Mouse (Mus musculus): Measurements from ENCODE around the gene Havcr1. TPM values are rescaled to one million over a fixed set of nuclear protein-coding genes. Genes with fewer than 3 reads are reported as not detected.
"Not testable (repeated sequence)": the region's sequence is repeated elsewhere in the genome, so short reads cannot be mapped to it uniquely, and the experiment has no call there.

Havcr1 gene
- polyA plus RNA-seq (2014; fragmentation: Nextera tagmentation; extraction: Ambion mirVana) = not detected in 2 replicates

DNA sequence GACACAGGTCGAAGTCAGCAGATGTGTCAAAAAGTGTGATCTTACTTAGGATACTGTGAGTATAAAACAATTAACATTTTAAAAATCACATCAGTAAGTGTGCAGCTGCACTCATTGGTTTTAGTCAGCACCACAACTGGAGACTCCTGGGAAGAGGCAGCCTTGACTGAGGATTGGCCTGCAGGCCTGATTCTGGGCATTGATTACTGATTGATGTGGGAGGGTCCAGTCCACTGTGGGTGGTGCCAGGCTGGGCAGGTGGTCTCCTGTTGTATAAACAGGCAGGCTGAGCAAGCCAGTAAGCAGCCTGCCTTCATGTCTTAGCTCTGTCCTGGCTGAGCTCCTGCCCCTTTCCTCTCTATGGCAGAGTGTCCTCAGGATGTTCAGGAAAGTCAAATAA, at the start of gene Havcr1:
Gene Havcr1, plus strand, starts transcription at position 5 of the 400 bp plus-strand sequence.
- H3K4me2 ChIP-seq (ENCODE audit: low read depth); DNase-seq (ENCODE audit: low spot score); ATAC-seq (ENCODE audit: insufficient read depth, low FRiP score, low TSS enrichment); H3K9me3 ChIP-seq (ENCODE audit: control insufficient read depth, low read length); H3K27me3 ChIP-seq (ENCODE audit: control insufficient read depth, insufficient read depth, low read length); H3K4me3 ChIP-seq (ENCODE audit: low read depth, low read length); H3K9ac ChIP-seq (ENCODE audit: low read length); H3K36me3 ChIP-seq (ENCODE audit: control insufficient read depth, insufficient read depth, low read length); H3K27ac ChIP-seq (ENCODE audit: low read depth, low read length); H3K4me1 ChIP-seq (ENCODE audit: control insufficient read depth, insufficient read depth, low read length): not testable (repeated sequence)
- 93% methylated on average over 1 of the region's 1 CpGs for WGBS

DNA sequence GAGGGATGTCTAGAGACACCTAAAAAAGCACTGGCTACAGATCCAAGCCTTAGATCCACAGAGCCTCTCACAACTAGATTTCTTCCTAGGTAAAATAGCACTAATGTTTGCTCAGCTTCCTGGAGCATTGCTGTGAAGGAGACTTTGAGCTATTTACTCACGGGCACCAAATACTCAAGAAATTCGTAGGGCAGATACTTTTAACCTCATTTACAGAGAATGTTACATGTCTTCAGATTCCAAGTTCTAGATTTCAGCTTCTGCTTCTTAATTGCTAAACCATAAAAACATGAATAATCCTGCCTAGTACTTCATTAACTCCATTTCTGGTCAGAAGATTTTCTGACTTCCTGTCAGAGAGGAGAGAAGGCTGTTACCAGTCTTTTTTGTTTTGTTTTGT, 44.7 kb upstream of the Havcr1 start:
- Histone ChIP-seq H3K9ac (ENCODE audit: low read length) (no peak overlapping the region), H3K4me1 (ENCODE audit: control insufficient read depth, insufficient read depth, low read length) (no peaks in the 10 kb centered on the region), H3K9me3 (ENCODE audit: control insufficient read depth, low read length) (no peaks in the 10 kb centered on the region), H3K4me3 (ENCODE audit: low read depth, low read length) (no peak overlapping the region), H3K27ac (ENCODE audit: low read depth, low read length) (no peak overlapping the region), H3K36me3 (ENCODE audit: control insufficient read depth, insufficient read depth, low read length) (no peaks in the 10 kb centered on the region), H3K4me2 (ENCODE audit: low read depth) (no peak overlapping the region), H3K27me3 (ENCODE audit: control insufficient read depth, insufficient read depth, low read length) (no peaks in the 10 kb centered on the region)
- ATAC-seq (ENCODE audit: insufficient read depth, low FRiP score, low TSS enrichment) = no peak
- WGBS = 90% methylated on average over 2 of the region's 2 CpGs
- DNase-seq (ENCODE audit: low spot score) = no peak

DNA sequence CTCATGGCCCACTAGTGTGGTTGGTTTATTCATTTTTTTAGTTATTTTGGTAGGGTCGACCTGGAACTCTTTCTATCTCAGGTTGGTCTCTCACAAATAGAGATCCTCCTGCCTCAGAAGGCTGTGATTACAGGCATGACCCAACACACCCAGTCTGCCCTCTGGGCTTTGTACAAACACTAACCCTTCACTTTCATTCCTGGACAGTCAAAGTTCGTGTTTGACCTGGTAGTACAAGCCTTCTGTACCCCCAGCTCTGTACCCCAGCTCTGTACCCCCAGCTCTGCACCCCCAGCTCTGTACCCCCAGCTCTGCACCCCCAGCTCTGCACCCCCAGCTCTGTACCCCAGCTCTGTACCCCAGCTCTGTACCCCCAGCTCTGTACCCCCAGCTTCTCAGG, 39.0 kb upstream of the Havcr1 start:
- not testable (repeated sequence) for ATAC-seq (ENCODE audit: insufficient read depth, low FRiP score, low TSS enrichment); H3K9me3 ChIP-seq (ENCODE audit: control insufficient read depth, low read length); H3K4me1 ChIP-seq (ENCODE audit: control insufficient read depth, insufficient read depth, low read length); H3K27me3 ChIP-seq (ENCODE audit: control insufficient read depth, insufficient read depth, low read length); H3K9ac ChIP-seq (ENCODE audit: low read length); DNase-seq (ENCODE audit: low spot score); H3K4me3 ChIP-seq (ENCODE audit: low read depth, low read length); H3K4me2 ChIP-seq (ENCODE audit: low read depth); H3K27ac ChIP-seq (ENCODE audit: low read depth, low read length); H3K36me3 ChIP-seq (ENCODE audit: control insufficient read depth, insufficient read depth, low read length)
- 82% methylated on average over 2 of the region's 2 CpGs for WGBS

DNA sequence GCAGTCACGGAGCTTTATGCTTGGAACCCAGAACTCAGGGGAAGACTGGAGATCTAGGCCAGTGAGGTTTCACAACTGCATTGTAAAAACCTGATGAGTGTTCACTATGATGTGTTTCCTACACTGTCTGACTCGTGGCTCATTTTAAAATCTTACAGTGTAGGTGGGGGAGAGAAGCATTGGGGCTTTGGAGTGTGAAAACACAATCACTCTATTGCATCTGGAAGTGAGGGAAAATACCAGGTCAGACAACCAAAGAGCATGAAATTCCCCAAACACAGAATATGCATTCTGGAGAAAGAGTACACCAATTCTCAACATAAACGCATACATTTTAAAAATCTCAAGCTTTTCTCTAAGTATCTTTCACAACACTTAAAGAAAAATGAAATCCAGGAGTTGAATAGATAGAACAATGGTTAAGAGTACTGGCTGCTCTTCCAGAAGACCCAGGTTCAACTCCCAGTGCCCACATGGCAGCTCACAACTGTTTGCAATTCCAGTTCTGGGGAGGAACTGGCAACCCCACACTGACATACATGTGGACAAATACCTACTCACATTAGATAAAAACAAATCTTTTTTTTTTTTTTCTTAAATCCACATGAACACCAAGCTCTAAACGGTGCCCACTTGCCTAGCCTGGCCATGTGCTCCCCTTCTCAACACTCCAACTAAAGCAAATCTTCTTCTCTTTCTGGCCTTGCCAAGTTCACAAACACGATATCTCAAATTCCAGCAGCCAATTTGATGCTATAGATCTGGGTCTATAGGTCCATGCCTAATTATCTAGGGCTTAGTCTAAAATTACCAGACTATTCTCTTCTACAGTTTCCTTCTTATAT, 37.2 kb upstream of the Havcr1 start:
- H3K4me3 ChIP-seq (ENCODE audit: low read depth, low read length) = no peak overlapping the region
- no peaks in the 10 kb centered on the region for H3K9me3 ChIP-seq (ENCODE audit: control insufficient read depth, low read length)
- H3K4me2 ChIP-seq (ENCODE audit: low read depth) = no peak overlapping the region
- WGBS = 85% methylated on average over 5 of the region's 5 CpGs
- DNase-seq (ENCODE audit: low spot score) (no peak), ATAC-seq (ENCODE audit: insufficient read depth, low FRiP score, low TSS enrichment) (no peak)
- H3K9ac ChIP-seq (ENCODE audit: low read length) = no peak overlapping the region
- no peaks in the 10 kb centered on the region for H3K36me3 ChIP-seq (ENCODE audit: control insufficient read depth, insufficient read depth, low read length)
- H3K27me3 ChIP-seq (ENCODE audit: control insufficient read depth, insufficient read depth, low read length) = no peaks in the 10 kb centered on the region
- no peak overlapping the region for H3K27ac ChIP-seq (ENCODE audit: low read depth, low read length)
- no peaks in the 10 kb centered on the region for H3K4me1 ChIP-seq (ENCODE audit: control insufficient read depth, insufficient read depth, low read length)

DNA sequence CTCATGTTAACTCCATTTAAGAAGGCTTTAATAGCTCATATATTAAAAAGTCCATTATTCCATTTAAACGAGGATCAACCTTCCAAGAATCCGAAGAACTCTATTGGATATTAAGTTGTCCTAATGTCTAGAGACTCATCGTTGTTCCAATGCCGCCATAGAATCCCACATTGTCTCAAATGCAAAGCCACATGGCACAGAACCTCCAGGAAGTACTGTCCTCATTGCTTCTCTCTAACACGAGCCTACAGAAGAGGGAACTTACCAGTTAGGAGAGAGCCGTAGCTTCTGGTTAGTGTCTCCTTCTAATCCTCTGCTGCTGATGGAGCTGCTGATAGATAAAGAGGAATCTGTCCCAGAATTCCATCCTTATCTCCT, 36.6 kb upstream of the Havcr1 start:
- WGBS = 88% methylated on average over 6 of the region's 6 CpGs
- H3K4me2 ChIP-seq (ENCODE audit: low read depth) = no peak overlapping the region
- H3K9ac ChIP-seq (ENCODE audit: low read length) = no peak overlapping the region
- H3K27me3 ChIP-seq (ENCODE audit: control insufficient read depth, insufficient read depth, low read length) = no peaks in the 10 kb centered on the region
- no peaks in the 10 kb centered on the region for H3K9me3 ChIP-seq (ENCODE audit: control insufficient read depth, low read length)
- ATAC-seq (ENCODE audit: insufficient read depth, low FRiP score, low TSS enrichment) (no peak), DNase-seq (ENCODE audit: low spot score) (no peak)
- H3K4me1 ChIP-seq (ENCODE audit: control insufficient read depth, insufficient read depth, low read length) = no peaks in the 10 kb centered on the region
- no peaks in the 10 kb centered on the region for H3K36me3 ChIP-seq (ENCODE audit: control insufficient read depth, insufficient read depth, low read length)
- H3K27ac ChIP-seq (ENCODE audit: low read depth, low read length) = no peak overlapping the region
- no peak overlapping the region for H3K4me3 ChIP-seq (ENCODE audit: low read depth, low read length)

DNA sequence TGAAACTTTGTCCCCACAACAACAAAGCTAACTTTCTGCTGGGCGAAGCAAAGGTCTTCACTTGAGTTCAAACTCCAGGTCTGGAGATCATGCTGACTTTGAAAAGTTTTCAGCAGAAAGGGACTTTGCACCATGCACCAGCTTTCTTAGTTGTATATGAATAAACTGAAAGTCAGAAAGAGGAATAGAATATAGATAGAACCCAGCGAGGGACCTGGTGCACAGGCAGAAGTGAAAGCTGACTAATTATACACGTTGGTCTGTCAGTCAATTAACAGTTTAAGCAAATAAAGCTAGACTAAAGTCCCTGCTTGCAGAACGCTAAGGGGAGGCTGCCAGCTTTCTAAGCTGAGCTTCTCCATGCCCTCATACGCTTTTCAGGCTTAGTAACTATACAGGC, 36.0 kb upstream of the Havcr1 start:
- no peaks in the 10 kb centered on the region for H3K27me3 ChIP-seq (ENCODE audit: control insufficient read depth, insufficient read depth, low read length)
- ATAC-seq (ENCODE audit: insufficient read depth, low FRiP score, low TSS enrichment) = no peak
- no peak for DNase-seq (ENCODE audit: low spot score)
- H3K36me3 ChIP-seq (ENCODE audit: control insufficient read depth, insufficient read depth, low read length) = no peaks in the 10 kb centered on the region
- H3K4me3 ChIP-seq (ENCODE audit: low read depth, low read length) = no peak overlapping the region
- no peaks in the 10 kb centered on the region for H3K4me1 ChIP-seq (ENCODE audit: control insufficient read depth, insufficient read depth, low read length)
- H3K9ac ChIP-seq (ENCODE audit: low read length) = no peak overlapping the region
- 89% methylated on average over 5 of the region's 5 CpGs for WGBS
- no peak overlapping the region for H3K27ac ChIP-seq (ENCODE audit: low read depth, low read length)
- H3K4me2 ChIP-seq (ENCODE audit: low read depth) = no peak overlapping the region
- no peaks in the 10 kb centered on the region for H3K9me3 ChIP-seq (ENCODE audit: control insufficient read depth, low read length)

DNA sequence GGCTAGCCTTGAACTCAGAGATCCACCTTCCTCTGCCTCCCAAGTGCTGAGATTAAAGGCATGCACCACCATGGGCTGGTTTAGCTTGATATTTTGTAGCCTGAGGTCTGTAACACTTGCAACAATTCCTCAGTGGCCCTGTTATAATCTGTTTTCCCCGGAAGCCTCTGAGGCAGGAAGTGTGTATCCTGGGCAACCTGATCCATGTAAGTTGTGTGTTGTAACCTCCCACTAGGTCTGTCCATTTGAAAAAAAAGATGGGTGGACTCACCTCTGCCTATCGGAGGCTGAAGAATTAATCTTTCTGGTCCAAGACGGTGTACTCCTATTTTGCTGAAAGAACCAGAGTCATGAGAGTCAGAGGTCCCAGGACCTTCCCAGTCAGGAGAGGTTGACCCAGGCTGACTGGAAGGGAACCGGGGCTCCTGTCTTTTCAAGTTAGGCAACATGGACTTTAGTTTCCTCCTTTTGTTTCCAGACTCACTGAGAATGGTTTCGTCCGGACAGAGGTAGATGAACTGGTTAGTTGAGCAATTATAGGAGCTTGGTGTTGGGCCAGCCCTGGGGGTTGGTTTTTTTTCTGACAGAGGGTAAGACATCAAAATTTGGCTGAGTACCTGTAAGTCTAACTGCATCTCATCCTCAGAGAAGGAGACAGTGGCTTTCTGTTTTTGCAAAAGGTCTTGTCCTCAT, 28.1 kb upstream of the Havcr1 start, which contains the start of gene Timd2:
Gene Timd2, minus strand, starts transcription at position 398 of the 693 bp plus-strand sequence.
- no peaks in the 10 kb centered on the region for H3K9me3 ChIP-seq (ENCODE audit: control insufficient read depth, low read length)
- H3K9ac ChIP-seq (ENCODE audit: low read length) = no peak within 1 kb of the TSS
- no peaks in the 10 kb centered on the region for H3K4me1 ChIP-seq (ENCODE audit: control insufficient read depth, insufficient read depth, low read length)
- ATAC-seq (ENCODE audit: insufficient read depth, low FRiP score, low TSS enrichment) = no peak
- no peak within 1 kb of the TSS for H3K27ac ChIP-seq (ENCODE audit: low read depth, low read length)
- H3K27me3 ChIP-seq (ENCODE audit: control insufficient read depth, insufficient read depth, low read length) = no peaks in the 10 kb centered on the region
- H3K36me3 ChIP-seq (ENCODE audit: control insufficient read depth, insufficient read depth, low read length) = no peaks in the 10 kb centered on the region
- no peak within 1 kb of the TSS for H3K4me2 ChIP-seq (ENCODE audit: low read depth)
- 90% methylated on average over 6 of the region's 6 CpGs for WGBS
- H3K4me3 ChIP-seq (ENCODE audit: low read depth, low read length) = no peak within 1 kb of the TSS
- no peak for DNase-seq (ENCODE audit: low spot score)

DNA sequence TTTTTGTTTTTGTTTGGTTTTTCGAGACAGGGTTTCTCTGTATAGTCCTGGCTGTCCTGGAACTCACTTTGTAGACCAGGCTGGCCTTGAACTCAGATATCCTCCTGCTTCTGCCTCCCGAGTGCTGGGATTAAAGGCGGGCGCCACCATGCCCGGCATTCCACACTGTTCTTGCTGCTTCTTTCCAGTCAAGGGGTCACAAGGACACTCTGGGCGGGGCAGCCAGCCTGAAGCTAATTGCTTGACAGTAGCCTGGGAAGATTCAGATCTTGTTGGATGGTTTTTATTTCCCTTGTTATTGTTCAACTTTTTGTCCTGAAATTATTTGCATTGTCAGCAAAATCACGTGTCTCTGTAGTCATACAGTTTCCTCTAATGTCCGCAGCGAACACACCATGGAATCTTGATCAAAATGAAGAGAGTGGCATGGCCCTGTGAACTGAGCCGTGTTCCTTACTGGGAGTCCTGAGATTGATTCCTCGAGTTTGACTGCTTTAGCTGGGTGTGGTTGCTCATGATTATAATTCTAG, 3.3 kb upstream of the Havcr1 start:
- Histone ChIP-seq H3K27me3 (ENCODE audit: control insufficient read depth, insufficient read depth, low read length) (no peaks in the 10 kb centered on the region), H3K4me3 (ENCODE audit: low read depth, low read length) (no peak overlapping the region), H3K4me1 (ENCODE audit: control insufficient read depth, insufficient read depth, low read length) (no peaks in the 10 kb centered on the region), H3K4me2 (ENCODE audit: low read depth) (no peak overlapping the region), H3K9me3 (ENCODE audit: control insufficient read depth, low read length) (no peaks in the 10 kb centered on the region), H3K9ac (ENCODE audit: low read length) (no peak overlapping the region), H3K36me3 (ENCODE audit: control insufficient read depth, insufficient read depth, low read length) (no peaks in the 10 kb centered on the region), H3K27ac (ENCODE audit: low read depth, low read length) (no peak overlapping the region)
- ATAC-seq (ENCODE audit: insufficient read depth, low FRiP score, low TSS enrichment) (no peak), DNase-seq (ENCODE audit: low spot score) (no peak)
- 89% methylated on average over 11 of the region's 11 CpGs for WGBS

Measured in neural tube, embryonic 11.5 days (tissue).